Mouse (Mus musculus) lung, adult 2 months (tissue): ENCODE data around the gene Gm10801.
"Not testable (repeated sequence)": the region's sequence is repeated elsewhere in the genome, so short reads cannot be mapped to it uniquely, and the experiment has no call there.

Experiments used
- CTCF ChIP-seq: fragments of 200-500 bp; IDR thresholded peaks from 2 replicates; pipeline ENCODE4 v1.5.1; 2011; ENCODE audit warnings: mild to moderate bottlenecking, low read length, control low read depth; ENCODE audit not compliant: insufficient read depth
- POLR2A ChIP-seq: fragments of 200-500 bp; IDR thresholded peaks from 2 replicates; pipeline ENCODE4 v1.6.1; 2011; ENCODE audit warnings: low read depth, mild to moderate bottlenecking, control low read depth, low read length, borderline replicate concordance; ENCODE audit errors: extremely low read depth

DNA sequence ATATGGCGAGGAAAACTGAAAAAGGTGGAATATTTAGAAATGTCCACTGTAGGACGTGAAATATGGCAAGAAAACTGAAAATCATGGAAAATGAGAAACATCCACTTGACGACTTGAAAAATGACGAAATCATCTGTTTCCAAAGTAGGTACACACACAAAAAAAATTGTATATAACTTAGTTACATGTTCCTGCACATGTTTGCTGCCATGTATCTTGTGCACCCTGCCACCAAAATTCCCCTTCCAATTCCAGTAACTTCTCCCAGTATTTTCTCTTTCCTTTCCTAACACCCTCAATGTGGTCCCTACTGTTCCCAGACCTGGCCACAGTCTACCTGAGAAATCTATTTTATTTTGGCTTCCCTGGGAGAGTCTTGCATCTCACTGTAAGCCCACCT is 5.2 kb downstream of the Gm10801 start, which contains the start of gene Gm10800:
- TF ChIP-seq CTCF, POLR2A: not testable (repeated sequence)
